Mouse (Mus musculus): ENCODE data around the gene Gpha2. TPM values are rescaled to one million over a fixed set of nuclear protein-coding genes. Genes with fewer than 3 reads are reported as not detected.

The Gpha2 gene
- polyA plus RNA-seq, 1 experiment from 2014 or later = not detected

DNA sequence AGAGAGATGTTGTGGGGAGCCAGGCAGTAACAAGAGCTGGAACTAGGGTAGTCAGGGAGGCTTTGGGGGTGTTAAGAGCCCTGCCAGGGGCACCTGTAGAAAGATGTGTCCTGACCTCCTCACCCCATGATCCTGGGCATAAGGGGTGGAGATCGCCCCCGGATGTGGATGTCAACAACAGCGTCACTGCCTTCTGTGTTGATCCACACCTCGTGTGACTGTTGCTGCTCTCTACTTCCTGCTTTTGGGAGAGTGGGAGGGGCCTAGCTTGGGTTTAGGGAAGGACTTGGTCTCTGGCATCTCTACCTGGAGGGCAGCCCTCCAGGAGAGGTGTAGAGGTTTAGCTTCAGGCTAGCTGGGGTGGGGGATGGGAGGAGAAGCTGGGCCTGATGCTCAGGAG is 16.1 kb downstream of the Gpha2 start:
- Histone ChIP-seq H3K9ac (peak overlapping the region; percentile 94), H3K4me2 (peak overlapping the region; percentile 92), H3K4me3 (peak overlapping the region; percentile 86), H3K36me3 (peaks cover 25% of the 10 kb centered on the region), H3K27me3 (no peaks in the 10 kb centered on the region), H3K4me1 (replicated peaks) (peaks cover 15% of the 10 kb centered on the region), H3K9me3 (replicated peaks) (no peaks in the 10 kb centered on the region), H3K27ac (peak overlapping the region; percentile 84)
- ATAC-seq (replicated peaks; ENCODE audit: insufficient number of reproducible peaks, insufficient read depth, low FRiP score, low read depth) = 0 out of 2 replicates have a peak, but pooled peaks have one; percentile 5
- WGBS = 1% methylated on average over 4 of the region's 4 CpGs

DNA sequence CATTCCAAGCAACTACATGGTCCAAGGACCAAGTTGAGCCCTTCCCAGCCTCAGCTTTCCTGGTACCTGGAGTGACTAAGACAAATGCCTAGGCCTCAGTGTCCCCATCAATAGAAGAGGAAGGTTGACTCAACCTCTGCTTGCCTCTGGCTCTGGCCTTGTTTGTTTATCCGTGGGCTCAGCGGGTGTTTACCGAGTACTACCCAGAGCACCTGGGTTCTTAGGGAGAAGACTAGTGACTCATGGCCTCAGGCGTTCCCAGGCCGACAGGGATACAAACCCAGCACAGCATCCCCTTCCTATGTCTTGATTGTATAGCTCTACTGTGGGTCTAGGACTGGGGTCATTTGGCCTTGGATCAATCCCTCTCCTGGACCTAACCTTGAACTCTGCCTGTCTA is 17.0 kb downstream of the Gpha2 start:
- peak overlapping the region; percentile 86; the same call in 1 of the 2 replicates for H3K4me3 ChIP-seq
- 79% methylated on average over 5 of the region's 5 CpGs for WGBS
- H3K9me3 ChIP-seq (replicated peaks) = no peaks in the 10 kb centered on the region
- peaks cover 15% of the 10 kb centered on the region for H3K4me1 ChIP-seq (replicated peaks)
- no peak overlapping the region for H3K9ac ChIP-seq
- no peak overlapping the region for H3K27ac ChIP-seq
- no peak for ATAC-seq (replicated peaks; ENCODE audit: insufficient number of reproducible peaks, insufficient read depth, low FRiP score, low read depth)
- H3K27me3 ChIP-seq = no peaks in the 10 kb centered on the region
- no peak overlapping the region for H3K4me2 ChIP-seq
- H3K36me3 ChIP-seq = peaks cover 34% of the 10 kb centered on the region

DNA sequence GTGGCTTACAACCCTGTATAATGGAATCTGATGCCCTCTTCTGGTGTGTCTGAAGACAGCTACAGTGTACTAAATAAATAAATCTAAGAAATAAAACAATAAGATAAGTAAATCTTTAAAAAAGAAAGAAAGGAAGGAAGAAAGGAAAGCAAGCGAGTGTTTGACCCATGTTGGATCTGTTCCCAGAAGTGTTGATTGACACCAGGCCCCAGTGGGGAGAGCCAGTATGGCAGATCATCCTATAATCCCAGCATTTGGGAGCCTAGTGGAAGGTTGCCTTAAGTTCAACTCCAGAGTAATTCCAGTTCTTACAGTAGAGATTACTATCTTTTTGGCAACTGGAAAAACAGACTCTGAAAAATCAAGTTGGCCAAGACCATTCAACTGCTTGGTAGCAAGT is 19.6 kb downstream of the Gpha2 start:
- WGBS = 38% methylated on average over 1 of the region's 1 CpGs
- no peak overlapping the region for H3K4me2 ChIP-seq
- no peak overlapping the region for H3K9ac ChIP-seq

DNA sequence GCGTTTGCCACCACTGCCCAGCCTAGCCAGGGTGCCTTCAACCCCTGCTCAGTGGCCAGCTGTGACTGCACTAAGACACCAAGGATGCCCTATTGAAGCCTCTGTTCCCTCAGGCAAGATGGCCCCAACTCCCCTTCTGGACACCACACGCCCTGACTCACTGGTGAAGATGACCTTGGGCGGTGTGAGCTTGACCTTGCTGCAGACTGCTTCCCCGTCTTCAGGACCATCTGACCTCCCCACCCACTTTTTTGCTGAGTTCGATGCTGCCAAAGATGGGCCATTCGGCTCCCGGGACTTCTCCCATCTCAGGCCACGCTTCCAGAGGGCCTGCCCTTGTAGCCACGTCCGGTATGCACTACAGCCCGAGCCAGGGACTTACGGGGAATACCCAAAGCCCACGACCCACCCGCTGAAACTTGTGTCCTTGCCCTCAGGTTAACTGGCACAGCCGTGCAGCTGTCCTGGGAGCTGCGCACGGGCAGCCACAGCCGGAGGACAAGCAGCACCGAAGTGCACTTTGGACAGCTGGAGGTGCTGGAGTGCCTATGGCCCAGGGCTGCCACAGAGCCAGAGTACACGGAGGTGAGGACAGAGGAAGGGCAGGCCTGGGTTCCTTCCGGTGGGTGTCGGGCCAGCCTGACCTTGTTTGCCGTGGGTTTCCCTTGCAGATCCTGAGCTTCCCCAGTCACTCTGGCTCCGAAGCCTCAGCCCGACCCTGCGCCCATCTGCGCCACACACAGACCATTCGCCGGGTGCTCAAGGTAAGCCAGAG is 21.5 kb downstream of the Gpha2 start:
- H3K9me3 ChIP-seq (replicated peaks) = no peaks in the 10 kb centered on the region
- H3K4me1 ChIP-seq (replicated peaks) = peaks cover 5% of the 10 kb centered on the region
- H3K4me3 ChIP-seq = no peak overlapping the region
- no peak overlapping the region for H3K9ac ChIP-seq
- WGBS = 87% methylated on average over 29 of the region's 29 CpGs
- no peak for ATAC-seq (replicated peaks; ENCODE audit: insufficient number of reproducible peaks, insufficient read depth, low FRiP score, low read depth)
- no peak overlapping the region for H3K4me2 ChIP-seq
- peaks cover 64% of the 10 kb centered on the region for H3K36me3 ChIP-seq
- H3K27me3 ChIP-seq = no peaks in the 10 kb centered on the region
- H3K27ac ChIP-seq = no peak overlapping the region

More for the DNA sequence above, 19.6 kb downstream of the Gpha2 start:
- H3K27me3 ChIP-seq = no peaks in the 10 kb centered on the region
- no peak for ATAC-seq (replicated peaks; ENCODE audit: insufficient number of reproducible peaks, insufficient read depth, low FRiP score, low read depth)
- H3K9me3 ChIP-seq (replicated peaks) = no peaks in the 10 kb centered on the region
- no peak overlapping the region for H3K27ac ChIP-seq
- peaks cover 46% of the 10 kb centered on the region for H3K36me3 ChIP-seq
- peaks cover 13% of the 10 kb centered on the region for H3K4me1 ChIP-seq (replicated peaks)
- H3K4me3 ChIP-seq = no peak overlapping the region

DNA sequence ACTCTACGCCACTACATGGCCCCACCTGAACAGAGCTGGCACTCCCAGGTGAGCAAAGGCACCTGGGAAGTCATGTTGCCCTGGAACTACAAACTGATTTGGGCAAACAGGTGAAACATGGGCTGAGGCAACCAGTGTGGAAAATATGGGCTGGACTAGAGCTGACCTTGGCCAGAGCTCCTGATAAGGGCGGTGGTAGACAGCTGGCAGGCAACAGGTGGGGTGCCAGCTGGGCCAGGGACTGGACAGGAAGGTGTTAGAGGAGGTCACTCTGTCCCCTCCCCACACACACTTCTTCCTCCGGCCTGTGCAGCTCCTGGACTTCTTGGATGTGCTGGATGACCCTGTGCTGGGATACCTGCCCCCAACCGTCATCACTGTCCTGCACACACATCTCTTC is 26.8 kb downstream of the Gpha2 start:
- no peak for ATAC-seq (replicated peaks; ENCODE audit: insufficient number of reproducible peaks, insufficient read depth, low FRiP score, low read depth)
- no peaks in the 10 kb centered on the region for H3K4me1 ChIP-seq (replicated peaks)

DNA sequence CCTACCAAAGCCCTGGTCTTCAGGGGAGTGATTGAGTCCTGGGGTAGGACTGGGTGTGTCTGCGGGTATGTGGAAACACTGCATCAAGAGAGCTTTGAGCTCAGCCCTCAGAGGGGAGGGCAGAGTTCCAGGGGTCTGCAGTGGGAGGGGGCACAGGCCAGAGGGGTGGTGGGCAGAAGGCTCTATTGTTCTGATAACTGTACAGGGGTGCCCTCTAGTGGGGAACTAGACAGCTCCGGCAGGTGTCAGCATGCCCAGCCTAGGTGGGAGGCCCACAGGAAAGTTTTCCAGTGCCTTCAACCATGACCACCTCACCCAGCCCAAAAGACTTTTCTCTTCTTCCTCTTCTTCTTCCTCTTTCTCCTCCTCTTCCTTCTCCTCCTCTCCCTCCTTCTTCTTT is 34.2 kb downstream of the Gpha2 start:
- peaks cover 59% of the 10 kb centered on the region for H3K36me3 ChIP-seq
- WGBS = 74% methylated on average over 2 of the region's 2 CpGs

More for the DNA sequence above, 26.8 kb downstream of the Gpha2 start:
- Histone ChIP-seq H3K9me3 (replicated peaks) (no peaks in the 10 kb centered on the region), H3K36me3 (peaks cover 79% of the 10 kb centered on the region), H3K4me3 (no peak overlapping the region), H3K27me3 (no peaks in the 10 kb centered on the region), H3K9ac (no peak overlapping the region), H3K27ac (no peak overlapping the region), H3K4me2 (no peak overlapping the region)
- 90% methylated on average over 4 of the region's 4 CpGs for WGBS

DNA sequence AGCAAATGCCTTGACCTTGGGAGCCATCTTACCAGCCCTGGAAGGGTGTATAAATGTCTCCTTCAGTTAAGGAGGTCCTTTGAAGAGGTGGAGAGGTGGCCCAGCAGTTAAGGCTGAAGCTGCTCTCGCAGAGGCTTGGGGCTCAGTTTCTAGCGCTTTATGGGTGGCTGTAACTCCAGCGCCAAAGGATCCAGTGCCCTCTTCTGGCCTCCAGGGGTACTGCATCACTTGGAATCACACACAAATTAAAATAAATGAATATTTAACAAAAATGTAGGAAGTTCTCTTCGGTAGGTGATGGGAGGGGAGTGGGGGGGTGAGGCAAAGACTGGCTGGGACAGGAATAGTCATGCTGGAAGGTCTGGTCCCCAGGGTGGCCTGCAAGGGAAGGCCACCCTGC is 34.8 kb downstream of the Gpha2 start:
- Histone ChIP-seq H3K27ac (no peak overlapping the region), H3K27me3 (no peaks in the 10 kb centered on the region), H3K4me2 (no peak overlapping the region), H3K9ac (no peak overlapping the region), H3K4me1 (replicated peaks) (no peaks in the 10 kb centered on the region), H3K4me3 (no peak overlapping the region), H3K36me3 (peaks cover 55% of the 10 kb centered on the region), H3K9me3 (replicated peaks) (no peaks in the 10 kb centered on the region)
- WGBS = 76% methylated on average over 4 of the region's 4 CpGs
- no peak for ATAC-seq (replicated peaks; ENCODE audit: insufficient number of reproducible peaks, insufficient read depth, low FRiP score, low read depth)

More for the DNA sequence above, 34.2 kb downstream of the Gpha2 start:
- no peaks in the 10 kb centered on the region for H3K4me1 ChIP-seq (replicated peaks)
- H3K27me3 ChIP-seq = no peaks in the 10 kb centered on the region
- H3K27ac ChIP-seq = no peak overlapping the region
- ATAC-seq (replicated peaks; ENCODE audit: insufficient number of reproducible peaks, insufficient read depth, low FRiP score, low read depth) = no peak
- no peak overlapping the region for H3K4me2 ChIP-seq
- no peak overlapping the region for H3K4me3 ChIP-seq
- H3K9ac ChIP-seq = no peak overlapping the region
- no peaks in the 10 kb centered on the region for H3K9me3 ChIP-seq (replicated peaks)

DNA sequence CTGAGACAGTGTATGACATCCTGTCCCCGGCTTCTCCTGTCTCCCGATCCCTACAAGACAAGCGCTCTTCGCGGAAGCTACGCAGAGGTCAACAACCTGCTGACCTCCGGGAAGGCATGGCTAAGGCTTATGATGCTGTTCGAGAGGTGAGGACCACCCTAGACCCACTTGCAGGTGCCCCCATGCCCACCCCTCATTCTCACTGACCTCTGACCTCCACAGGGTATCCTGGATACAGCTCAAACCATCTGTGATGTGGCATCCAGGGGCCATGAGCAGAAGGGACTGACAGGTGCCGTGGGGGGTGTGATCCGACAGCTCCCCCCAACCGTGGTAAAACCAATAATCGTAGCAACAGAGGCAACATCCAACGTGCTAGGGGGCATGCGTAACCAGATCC is 35.2 kb downstream of the Gpha2 start:
- no peak overlapping the region for H3K4me3 ChIP-seq
- H3K9ac ChIP-seq = no peak overlapping the region
- H3K36me3 ChIP-seq = peaks cover 50% of the 10 kb centered on the region
- no peaks in the 10 kb centered on the region for H3K4me1 ChIP-seq (replicated peaks)
- H3K27me3 ChIP-seq = no peaks in the 10 kb centered on the region
- no peak for ATAC-seq (replicated peaks; ENCODE audit: insufficient number of reproducible peaks, insufficient read depth, low FRiP score, low read depth)
- WGBS = 90% methylated on average over 14 of the region's 14 CpGs
- H3K27ac ChIP-seq = no peak overlapping the region
- H3K4me2 ChIP-seq = no peak overlapping the region
- no peaks in the 10 kb centered on the region for H3K9me3 ChIP-seq (replicated peaks)

DNA sequence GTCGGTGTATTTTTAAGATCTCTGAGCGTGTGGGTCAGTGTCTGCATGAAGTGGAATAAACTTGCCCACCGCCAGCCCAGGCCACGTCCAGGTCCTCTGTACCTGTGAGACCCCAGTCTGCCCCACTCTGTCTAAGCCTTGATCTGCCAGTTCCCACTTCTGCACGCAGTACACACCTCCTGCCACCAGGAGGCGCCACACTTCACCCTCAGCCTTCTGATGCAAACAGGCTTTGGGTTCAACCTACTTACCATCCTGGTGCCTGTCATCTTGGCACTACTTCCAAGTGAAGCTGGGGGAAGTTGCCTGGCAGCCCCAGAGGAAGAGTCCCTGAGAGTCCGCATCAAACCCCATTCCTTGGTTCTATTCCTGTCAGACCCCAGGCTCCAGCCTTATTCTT is 36.0 kb downstream of the Gpha2 start:
- H3K9ac ChIP-seq = no peak overlapping the region
- no peak overlapping the region for H3K4me3 ChIP-seq
- no peaks in the 10 kb centered on the region for H3K9me3 ChIP-seq (replicated peaks)
- no peak overlapping the region for H3K4me2 ChIP-seq
- H3K27ac ChIP-seq = no peak overlapping the region
- H3K4me1 ChIP-seq (replicated peaks) = no peaks in the 10 kb centered on the region
- no peaks in the 10 kb centered on the region for H3K27me3 ChIP-seq
- WGBS = 62% methylated on average over 7 of the region's 7 CpGs
- ATAC-seq (replicated peaks; ENCODE audit: insufficient number of reproducible peaks, insufficient read depth, low FRiP score, low read depth) = 0 out of 2 replicates have a peak, but pooled peaks have one; percentile 6
- H3K36me3 ChIP-seq = peaks cover 43% of the 10 kb centered on the region

DNA sequence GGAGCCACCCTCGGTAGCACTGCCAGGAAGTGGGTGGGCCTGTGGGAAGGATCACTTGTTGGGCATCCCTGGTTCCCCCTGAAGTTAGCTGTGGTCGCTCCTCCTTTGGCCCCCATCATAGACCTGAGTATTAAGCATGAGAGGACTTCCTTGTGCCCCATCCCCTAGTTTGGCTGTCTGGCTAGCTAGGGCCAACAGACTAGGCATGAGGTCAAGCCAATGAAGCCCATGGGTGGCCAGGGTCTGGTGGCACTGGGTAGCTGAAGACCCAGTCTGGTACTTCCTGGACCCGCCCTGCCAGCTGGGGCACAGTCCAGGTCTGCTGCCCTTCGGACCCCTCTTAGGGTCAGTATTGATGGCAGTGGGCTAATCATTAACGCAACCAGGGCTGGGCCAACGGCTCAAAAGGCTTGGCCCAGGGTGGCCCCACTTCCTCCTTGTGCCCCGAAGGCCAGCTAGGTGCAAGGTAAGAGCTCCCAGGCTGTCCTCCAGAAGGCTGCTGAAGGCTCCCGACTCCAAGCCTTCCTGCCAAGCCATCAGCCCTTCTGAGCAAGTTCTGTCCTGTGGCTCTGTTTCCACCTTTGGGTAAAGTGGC is 36.8 kb downstream of the Gpha2 start:
- Histone ChIP-seq H3K9ac (no peak overlapping the region), H3K9me3 (replicated peaks) (no peaks in the 10 kb centered on the region), H3K4me2 (no peak overlapping the region), H3K4me3 (no peak overlapping the region), H3K27ac (no peak overlapping the region), H3K36me3 (peaks cover 37% of the 10 kb centered on the region), H3K27me3 (no peaks in the 10 kb centered on the region), H3K4me1 (replicated peaks) (peaks cover 2% of the 10 kb centered on the region)
- WGBS = 88% methylated on average over 8 of the region's 8 CpGs
- ATAC-seq (replicated peaks; ENCODE audit: insufficient number of reproducible peaks, insufficient read depth, low FRiP score, low read depth) = no peak

DNA sequence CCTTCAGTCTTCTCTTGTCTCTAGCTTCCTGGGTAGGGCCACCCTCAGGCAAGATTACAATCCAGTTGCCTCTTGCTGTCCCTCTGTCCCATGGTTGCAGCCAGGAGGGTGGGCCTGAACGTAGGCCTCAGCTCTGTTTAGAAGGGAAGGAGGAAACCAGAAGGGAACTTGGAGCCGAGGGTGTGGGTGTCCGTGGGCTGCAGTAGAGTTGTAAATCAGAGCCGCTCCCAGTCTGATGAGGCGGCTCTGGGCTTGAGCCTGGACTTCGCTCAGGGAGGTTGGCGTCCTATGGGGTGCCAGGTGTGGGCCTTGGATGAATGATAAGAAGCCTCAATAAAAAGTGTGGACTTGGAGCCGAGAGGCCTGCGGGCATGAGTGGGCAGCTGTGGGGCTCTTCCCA is 38.0 kb downstream of the Gpha2 start:
- WGBS = 72% methylated on average over 9 of the region's 9 CpGs
- peaks cover 3% of the 10 kb centered on the region for H3K4me1 ChIP-seq (replicated peaks)
- no peaks in the 10 kb centered on the region for H3K27me3 ChIP-seq
- peaks cover 26% of the 10 kb centered on the region for H3K36me3 ChIP-seq
- H3K4me3 ChIP-seq = no peak overlapping the region
- H3K9ac ChIP-seq = no peak overlapping the region
- H3K27ac ChIP-seq = no peak overlapping the region
- no peaks in the 10 kb centered on the region for H3K9me3 ChIP-seq (replicated peaks)
- H3K4me2 ChIP-seq = no peak overlapping the region
- no peak for ATAC-seq (replicated peaks; ENCODE audit: insufficient number of reproducible peaks, insufficient read depth, low FRiP score, low read depth)

DNA sequence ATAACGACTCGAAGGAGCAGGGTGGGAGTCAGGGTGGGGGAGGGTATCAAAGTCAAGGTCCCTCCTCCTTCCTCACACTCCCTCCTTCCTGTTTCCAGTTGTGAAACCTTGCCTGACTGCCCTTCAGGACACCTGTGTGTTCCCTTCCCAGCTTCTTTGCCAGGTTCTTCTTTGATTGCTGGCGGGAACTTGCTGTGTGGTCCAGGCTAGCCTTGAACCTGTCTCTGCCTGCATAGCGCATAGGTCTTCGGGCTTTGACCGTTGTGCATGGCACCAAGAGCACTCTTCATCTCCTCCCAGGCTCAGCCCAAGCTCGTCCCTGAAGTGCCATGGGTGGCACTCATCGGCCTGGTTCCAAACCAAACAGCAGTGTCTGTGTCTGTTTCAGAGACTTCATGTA is 38.8 kb downstream of the Gpha2 start:
- H3K36me3 ChIP-seq = peaks cover 22% of the 10 kb centered on the region
- H3K27me3 ChIP-seq = no peaks in the 10 kb centered on the region
- H3K4me2 ChIP-seq = no peak overlapping the region
- WGBS = 79% methylated on average over 8 of the region's 8 CpGs
- no peak overlapping the region for H3K9ac ChIP-seq
- no peak for ATAC-seq (replicated peaks; ENCODE audit: insufficient number of reproducible peaks, insufficient read depth, low FRiP score, low read depth)
- H3K9me3 ChIP-seq (replicated peaks) = no peaks in the 10 kb centered on the region
- H3K27ac ChIP-seq = no peak overlapping the region
- peaks cover 3% of the 10 kb centered on the region for H3K4me1 ChIP-seq (replicated peaks)
- H3K4me3 ChIP-seq = no peak overlapping the region
